In the genomic region with DNA sequence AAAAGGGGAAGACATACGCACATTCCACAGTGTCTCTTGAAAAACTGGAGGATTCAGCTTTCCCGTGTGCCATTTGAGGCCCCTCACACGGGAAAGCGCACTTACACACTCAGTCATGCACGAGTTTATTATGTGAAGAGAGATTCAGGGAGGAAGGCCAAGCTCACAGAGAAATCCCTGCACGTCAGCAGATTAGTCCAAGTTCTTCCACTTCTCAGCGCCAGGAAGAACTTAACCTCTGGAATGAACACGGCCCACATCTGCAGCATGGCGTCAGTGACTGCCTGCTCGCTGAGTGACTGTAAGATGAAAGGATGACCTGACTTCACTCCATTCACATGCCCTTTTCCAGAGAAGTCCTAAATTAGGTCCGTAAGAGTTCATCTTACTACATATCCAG, we compare ENCODE assay signal across 18 mouse cellular contexts. TPM values are rescaled to one million over a fixed set of nuclear protein-coding genes. Genes with fewer than 3 reads are reported as not detected.
DNase-seq lines count a peak whose midpoint lies in the region; ATAC-seq and TF ChIP-seq lines count a peak whose summit lies in the region.
"Had no signal": no experiment of that assay in that cellular context is flagged by ENCODE, and none has a peak within 500 bp of the region (broad histone marks: within the 10 kb centered on the region; RNA-seq: fewer than 3 reads in every experiment).

No protein-coding gene starts in this region.

- no peak overlapping the region for H3K9ac ChIP-seq in embryonic facial prominence, embryonic 15.5 days
- 0 out of 2 replicates have a peak overlapping the region, but pooled peaks have one; percentile 26 for H3K9ac ChIP-seq in intestine, embryonic 15.5 days
- H3K9ac ChIP-seq in lung, postnatal 0 days (replicated peaks; ENCODE audit: low read depth): no peak overlapping the region
- H3K9ac ChIP-seq in hindbrain, embryonic 13.5 days: no peak overlapping the region
- H3K9ac ChIP-seq: forebrain, embryonic 12.5 days had no signal

- peak; percentile 88 for DNase-seq in heart, adult 11 months
- DNase-seq in heart, adult 8-10 months (ENCODE audit: low spot score): no peak
- peak; percentile 76 for DNase-seq in lung, postnatal 0 days (ENCODE audit: low spot score)
- DNase-seq in cerebellum, adult 11 months: no peak
- DNase-seq in left cerebral cortex, adult 2 months (ENCODE audit: extremely low spot score in 1 of 2, low spot score in 2 of 2): no peak
- DNase-seq: cerebellum, adult 2 months; embryo, embryonic 11 days; heart, adult 2 months; left cerebral cortex, postnatal 4 days; right cerebral cortex, postnatal 14 days had no signal

- H3K27me3 ChIP-seq in embryonic facial prominence, embryonic 15.5 days: no peaks in the 10 kb centered on the region
- no peaks in the 10 kb centered on the region for H3K27me3 ChIP-seq in intestine, embryonic 15.5 days (replicated peaks)
- no peaks in the 10 kb centered on the region for H3K27me3 ChIP-seq in lung, postnatal 0 days (replicated peaks; ENCODE audit: insufficient read depth, low read length)
- H3K27me3 ChIP-seq in hindbrain, embryonic 13.5 days: peaks cover 8% of the 10 kb centered on the region; the same call in 1 of the 2 replicates
- H3K27me3 ChIP-seq: forebrain, embryonic 12.5 days had no signal

- TF ChIP-seq EP300 in lung, postnatal 0 days (IDR thresholded peaks at IDR 0.05): 0 out of 2 replicates have a peak, but pooled peaks have one; percentile 16

- H3K36me3 ChIP-seq in embryonic facial prominence, embryonic 15.5 days: no peaks in the 10 kb centered on the region
- H3K36me3 ChIP-seq in intestine, embryonic 15.5 days: no peaks in the 10 kb centered on the region
- H3K36me3 ChIP-seq in lung, postnatal 0 days (ENCODE audit: insufficient read depth, low read length): no peaks in the 10 kb centered on the region
- no peaks in the 10 kb centered on the region for H3K36me3 ChIP-seq in hindbrain, embryonic 13.5 days
- H3K36me3 ChIP-seq: forebrain, embryonic 12.5 days; hindbrain, embryonic 10.5 days had no signal

- TF ChIP-seq CTCF in lung, postnatal 0 days (IDR thresholded peaks at IDR 0.05): no peak
- TF ChIP-seq CTCF in left cerebral cortex, adult 2 months (IDR thresholded peaks at IDR 0.05): no peak

- peak overlapping the region; percentile 68 for H3K27ac ChIP-seq in embryonic facial prominence, embryonic 15.5 days (replicated peaks)
- peak overlapping the region; percentile 77 for H3K27ac ChIP-seq in intestine, embryonic 15.5 days
- H3K27ac ChIP-seq in lung, postnatal 0 days (ENCODE audit: low read length): 0 out of 2 replicates have a peak overlapping the region, but pooled peaks have one; percentile 6
- H3K27ac ChIP-seq in hindbrain, embryonic 13.5 days: no peak overlapping the region
- no peak overlapping the region for H3K27ac ChIP-seq in left cerebral cortex, adult 2 months
- H3K27ac ChIP-seq: forebrain, embryonic 12.5 days; heart, adult 2 months; hindbrain, embryonic 10.5 days; layer of hippocampus, adult 2 months; macrophage had no signal

- no peaks in the 10 kb centered on the region for H3K9me3 ChIP-seq in embryonic facial prominence, embryonic 15.5 days (replicated peaks)
- no peaks in the 10 kb centered on the region for H3K9me3 ChIP-seq in intestine, embryonic 15.5 days
- H3K9me3 ChIP-seq in lung, postnatal 0 days (ENCODE audit: low read length): no peaks in the 10 kb centered on the region
- no peaks in the 10 kb centered on the region for H3K9me3 ChIP-seq in hindbrain, embryonic 13.5 days
- H3K9me3 ChIP-seq: forebrain, embryonic 12.5 days; hindbrain, embryonic 10.5 days had no signal

- WGBS in embryonic facial prominence, embryonic 15.5 days: 41% methylated on average over 11 of the region's 11 CpGs
- 43% methylated on average over 11 of the region's 11 CpGs for WGBS in intestine, embryonic 15.5 days
- 41% methylated on average over 11 of the region's 11 CpGs for WGBS in lung, postnatal 0 days
- WGBS in hindbrain, embryonic 13.5 days: 69% methylated on average over 11 of the region's 11 CpGs

- intact Hi-C loops in left cerebral cortex, adult 2 months (cut with DNase I): no loop called here

- H3K4me1 ChIP-seq in embryonic facial prominence, embryonic 15.5 days: peaks cover 15% of the 10 kb centered on the region; the same call in 1 of the 2 replicates
- H3K4me1 ChIP-seq in intestine, embryonic 15.5 days (replicated peaks): peaks cover 10% of the 10 kb centered on the region
- H3K4me1 ChIP-seq in lung, postnatal 0 days (ENCODE audit: insufficient read depth, low read depth, low read length): 0 out of 2 replicates have a peak, but pooled peaks cover 7% of the 10 kb centered on the region
- no peaks in the 10 kb centered on the region for H3K4me1 ChIP-seq in hindbrain, embryonic 13.5 days (replicated peaks)
- H3K4me1 ChIP-seq: forebrain, embryonic 12.5 days had no signal

- no peak overlapping the region for H3K4me3 ChIP-seq in embryonic facial prominence, embryonic 15.5 days (replicated peaks)
- no peak overlapping the region for H3K4me3 ChIP-seq in intestine, embryonic 15.5 days (replicated peaks)
- H3K4me3 ChIP-seq in lung, postnatal 0 days (ENCODE audit: low read depth, low read length): no peak overlapping the region
- no peak overlapping the region for H3K4me3 ChIP-seq in hindbrain, embryonic 13.5 days
- H3K4me3 ChIP-seq in left cerebral cortex, adult 2 months: no peak overlapping the region
- H3K4me3 ChIP-seq: forebrain, embryonic 12.5 days; heart, adult 2 months; hindbrain, embryonic 10.5 days; layer of hippocampus, adult 2 months had no signal

- no peak overlapping the region for H3K4me2 ChIP-seq in embryonic facial prominence, embryonic 15.5 days (replicated peaks)
- no peak overlapping the region for H3K4me2 ChIP-seq in intestine, embryonic 15.5 days (replicated peaks)
- peak overlapping the region; percentile 15; the same call in 1 of the 2 replicates for H3K4me2 ChIP-seq in lung, postnatal 0 days (replicated peaks; ENCODE audit: low read depth, low read length)
- no peak overlapping the region for H3K4me2 ChIP-seq in hindbrain, embryonic 13.5 days
- H3K4me2 ChIP-seq: forebrain, embryonic 12.5 days had no signal

- ATAC-seq in embryonic facial prominence, embryonic 15.5 days (ENCODE audit: insufficient number of reproducible peaks, low FRiP score, low TSS enrichment, low read depth): peak; percentile 67; the same call in 1 of the 2 replicates
- 0 out of 2 replicates have a peak, but pooled peaks have one; percentile 9 for ATAC-seq in intestine, embryonic 15.5 days
- ATAC-seq in lung, postnatal 0 days: peak; percentile 70
- no peak for ATAC-seq in hindbrain, embryonic 13.5 days (ENCODE audit: low FRiP score)
- ATAC-seq: midbrain, embryonic 16.5 days had no signal

RNA-seq across cellular contexts. Expression of gene Dock9, which starts 43.5 kb away (rescaled TPM):
- 10 to 100 TPM; 23.6 to 29.0 (median 26.3) TPM for total RNA-seq in heart, adult 8-10 months (2022)
- polyA plus RNA-seq in embryonic facial prominence, embryonic 15.5 days (2015; fragmentation: Nextera tagmentation; extraction: Ambion mirVana): 8.7 and 9.8 TPM in 2 replicates
- 17.0 and 17.2 TPM in 2 replicates for polyA plus RNA-seq in intestine, embryonic 15.5 days (2015; fragmentation: Nextera tagmentation; extraction: Ambion mirVana)
- polyA plus RNA-seq in lung, postnatal 0 days (2015; fragmentation: Nextera tagmentation; extraction: Ambion mirVana): 19.8 and 22.4 TPM in 2 replicates
- 6.2 and 7.3 TPM in 2 replicates for polyA plus RNA-seq in hindbrain, embryonic 13.5 days (2015; fragmentation: Nextera tagmentation; extraction: Ambion mirVana)
- total RNA-seq in left cerebral cortex, adult 2 months (2021): 10 to 100 TPM; 87.1 to 91.6 TPM

Comparison
In these comparisons a context has a peak if more than half of its experiments do, and no peak if none do; other contexts are left out.
1. DNase-seq: peak in heart, adult 11 months (single experiment) and lung, postnatal 0 days (single experiment); none in heart, adult 8-10 months (single experiment), cerebellum, adult 11 months (single experiment) and left cerebral cortex, adult 2 months (0 of 2).
2. H3K27ac ChIP-seq: peak in embryonic facial prominence, embryonic 15.5 days (single experiment), intestine, embryonic 15.5 days (single experiment) and lung, postnatal 0 days (single experiment); none in hindbrain, embryonic 13.5 days (single experiment) and left cerebral cortex, adult 2 months (single experiment).